Mouse (Mus musculus) cerebellum, adult 11-12 months (tissue): ENCODE measurements around the gene Ccdc92.

Source experiments
- DNase-seq: peaks from one replicate; pipeline ENCODE4 v3.0.0; 2022

Ccdc92 gene

GRCm38 (mm10) chr5:124862013-124862866, at the start of gene Ccdc92, which contains the start of gene Zfp664:
Gene Ccdc92 (minus strand): TSS chr5:124862424.
Gene Zfp664 (plus strand): TSS chr5:124862691.
- DNase-seq = peak; percentile 97

GRCm38 (mm10) chr5:124908860-124909259, 46.6 kb upstream of the Ccdc92 start:
- DNase-seq = peak; percentile 58

GRCm38 (mm10) chr5:124906890-124907289, 44.7 kb upstream of the Ccdc92 start:
- no peak for DNase-seq

GRCm38 (mm10) chr5:124903852-124904251, 41.6 kb upstream of the Ccdc92 start:
- no peak for DNase-seq

- no peak for DNase-seq
Measured at GRCm38 (mm10) chr5:124902195-124902594, 40.0 kb upstream of the Ccdc92 start.

- peak; percentile 72 for DNase-seq
Measured at GRCm38 (mm10) chr5:124901675-124902074, 39.5 kb upstream of the Ccdc92 start.

- DNase-seq = no peak
Measured at GRCm38 (mm10) chr5:124900738-124901490, 38.7 kb upstream of the Ccdc92 start.

- peak; percentile 65 for DNase-seq
Measured at GRCm38 (mm10) chr5:124899945-124900631, 37.9 kb upstream of the Ccdc92 start.

GRCm38 (mm10) chr5:124896135-124896534, 33.9 kb upstream of the Ccdc92 start:
- DNase-seq = no peak

- DNase-seq = no peak
Measured at GRCm38 (mm10) chr5:124891921-124892370, 29.7 kb upstream of the Ccdc92 start.

- no peak for DNase-seq
Measured at GRCm38 (mm10) chr5:124888661-124889060, 26.4 kb upstream of the Ccdc92 start.

- DNase-seq = peak; percentile 78
Measured at GRCm38 (mm10) chr5:124883877-124884276, 21.7 kb upstream of the Ccdc92 start.

GRCm38 (mm10) chr5:124879801-124880200, 17.6 kb upstream of the Ccdc92 start:
- DNase-seq = peak; percentile 64

- DNase-seq = no peak
Measured at GRCm38 (mm10) chr5:124879251-124879650, 17.0 kb upstream of the Ccdc92 start.

- DNase-seq = no peak
Measured at GRCm38 (mm10) chr5:124873890-124874601, 11.8 kb upstream of the Ccdc92 start.

- no peak for DNase-seq
Measured at GRCm38 (mm10) chr5:124873096-124873495, 10.9 kb upstream of the Ccdc92 start.

- DNase-seq = no peak
Measured at GRCm38 (mm10) chr5:124872033-124872432, 9.8 kb upstream of the Ccdc92 start.

- DNase-seq = peak; percentile 70
Measured at GRCm38 (mm10) chr5:124868981-124869380, 6.8 kb upstream of the Ccdc92 start.

- peak; percentile 63 for DNase-seq
Measured at GRCm38 (mm10) chr5:124862871-124863741, 882 bp upstream of the Ccdc92 start.

GRCm38 (mm10) chr5:124861463-124861862, 761 bp downstream of the Ccdc92 start:
- DNase-seq = peak; percentile 78

- DNase-seq = peak; percentile 55
Measured at GRCm38 (mm10) chr5:124860013-124860412, 2.2 kb downstream of the Ccdc92 start.
